Mouse (Mus musculus): Measurements from ENCODE around the gene Htra2. TPM values are rescaled to one million over a fixed set of nuclear protein-coding genes. Genes with fewer than 3 reads are reported as not detected.

The Htra2 gene
- polyA plus RNA-seq, 1 experiment: 30.9 TPM

DNA sequence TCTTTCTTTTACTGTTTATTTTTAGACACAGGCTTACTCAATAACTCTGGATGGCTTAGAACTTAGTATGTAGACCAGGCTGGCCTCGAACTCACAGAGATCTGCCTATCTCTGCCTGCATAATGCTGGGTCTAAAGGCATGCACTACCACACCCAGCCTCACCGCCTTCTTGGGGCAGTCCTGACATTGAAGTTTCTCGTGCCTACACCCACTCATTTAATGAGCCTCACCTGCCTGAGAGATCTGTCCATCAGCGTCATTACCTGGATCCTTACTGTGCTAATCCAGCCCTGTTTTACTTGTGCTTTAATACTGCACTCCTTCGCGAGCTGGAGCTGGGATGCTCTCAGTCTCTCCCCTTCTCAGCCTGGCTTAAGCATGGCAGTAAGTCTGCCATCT lies 43.3 kb downstream of the Htra2 start:
- H3K36me3 ChIP-seq (ENCODE audit: control insufficient read depth, insufficient read depth, low read length): no peaks in the 10 kb centered on the region
- no peaks in the 10 kb centered on the region for H3K4me1 ChIP-seq (ENCODE audit: control insufficient read depth, insufficient read depth, low read length)
- no peak overlapping the region for H3K4me3 ChIP-seq (ENCODE audit: control insufficient read depth, low read depth, low read length)
- no peak overlapping the region for H3K27ac ChIP-seq (ENCODE audit: control insufficient read depth, insufficient read depth, low read depth, low read length)
- H3K27me3 ChIP-seq (ENCODE audit: control insufficient read depth, insufficient read depth, low read length): no peaks in the 10 kb centered on the region
- no peak for TF ChIP-seq CTCF (IDR thresholded peaks at IDR 0.05; ENCODE audit: control insufficient read depth, insufficient read depth, insufficient replicate concordance, low read depth, low read length)

DNA sequence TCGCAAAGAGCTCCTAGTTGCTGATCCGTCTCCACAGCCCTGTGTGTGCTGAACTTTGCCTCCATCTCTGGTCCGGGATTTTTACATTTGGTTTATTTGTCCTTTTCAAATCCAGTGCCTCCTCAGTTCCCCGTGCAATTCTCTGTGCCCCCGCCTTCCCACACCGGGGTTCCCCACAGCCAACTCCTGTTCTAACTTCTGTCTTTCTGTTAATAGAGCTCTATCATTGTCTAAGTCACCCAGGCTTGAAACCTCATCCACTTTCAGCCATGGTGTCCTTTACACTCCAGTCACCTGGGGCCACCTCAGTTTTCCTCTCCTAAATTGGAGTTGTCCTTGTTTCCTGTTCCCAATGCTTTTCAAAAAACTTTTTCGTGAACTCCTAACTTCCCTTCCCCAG lies 43.8 kb downstream of the Htra2 start:
- Histone ChIP-seq H3K4me3 (ENCODE audit: control insufficient read depth, low read depth, low read length) (no peak overlapping the region), H3K27me3 (ENCODE audit: control insufficient read depth, insufficient read depth, low read length) (no peaks in the 10 kb centered on the region), H3K27ac (ENCODE audit: control insufficient read depth, insufficient read depth, low read depth, low read length) (no peak overlapping the region), H3K36me3 (ENCODE audit: control insufficient read depth, insufficient read depth, low read length) (no peaks in the 10 kb centered on the region), H3K4me1 (ENCODE audit: control insufficient read depth, insufficient read depth, low read length) (no peaks in the 10 kb centered on the region)
- TF ChIP-seq POLR2A (IDR thresholded peaks at IDR 0.05; ENCODE audit: control insufficient read depth, low read depth, low read length) (no peak), CTCF (IDR thresholded peaks at IDR 0.05; ENCODE audit: control insufficient read depth, insufficient read depth, insufficient replicate concordance, low read depth, low read length) (no peak)

DNA sequence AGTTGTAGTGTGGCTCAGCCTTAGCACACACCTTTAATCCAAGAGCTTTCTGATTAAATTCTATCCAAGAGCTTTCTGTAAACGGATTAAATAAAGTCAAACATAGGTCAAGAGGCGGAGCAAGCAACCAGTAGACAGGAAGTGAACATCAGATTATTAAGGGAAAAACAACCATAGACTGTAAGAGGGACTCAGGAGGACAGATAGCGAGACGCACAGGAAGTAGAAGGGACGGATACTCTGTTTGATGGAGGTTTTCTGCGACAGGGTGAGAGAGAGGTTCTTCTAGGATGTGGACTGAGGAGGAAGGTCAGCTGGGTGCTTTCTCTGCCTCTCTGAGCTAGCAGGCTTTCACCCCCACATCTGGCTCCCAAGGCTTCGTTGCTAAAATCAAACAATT lies 45.1 kb downstream of the Htra2 start:
- Histone ChIP-seq H3K36me3 (ENCODE audit: control insufficient read depth, insufficient read depth, low read length) (no peaks in the 10 kb centered on the region), H3K27ac (ENCODE audit: control insufficient read depth, insufficient read depth, low read depth, low read length) (no peak overlapping the region), H3K27me3 (ENCODE audit: control insufficient read depth, insufficient read depth, low read length) (no peaks in the 10 kb centered on the region), H3K4me3 (ENCODE audit: control insufficient read depth, low read depth, low read length) (no peak overlapping the region), H3K4me1 (ENCODE audit: control insufficient read depth, insufficient read depth, low read length) (no peaks in the 10 kb centered on the region)
- TF ChIP-seq CTCF (IDR thresholded peaks at IDR 0.05; ENCODE audit: control insufficient read depth, insufficient read depth, insufficient replicate concordance, low read depth, low read length) (no peak), POLR2A (IDR thresholded peaks at IDR 0.05; ENCODE audit: control insufficient read depth, low read depth, low read length) (no peak)

DNA sequence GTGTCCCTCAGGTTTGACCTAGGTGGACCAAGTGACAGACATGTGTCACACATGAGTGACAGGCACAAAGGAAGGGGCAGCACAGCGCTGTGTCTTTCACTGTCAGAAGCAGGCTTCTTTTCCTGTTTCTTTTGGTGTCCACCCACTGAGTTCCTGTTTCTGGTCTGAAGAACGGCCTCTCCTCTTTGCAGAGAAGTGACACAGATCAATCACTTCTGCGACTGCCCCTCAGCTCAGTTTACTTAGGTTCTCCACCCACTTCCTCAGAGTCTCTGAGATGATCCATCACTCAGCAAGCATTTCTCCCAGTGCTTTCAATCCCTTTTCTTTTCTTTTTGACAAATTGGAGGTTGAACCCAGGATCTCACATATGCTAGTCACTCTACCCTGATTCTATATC lies 46.4 kb downstream of the Htra2 start:
- no peaks in the 10 kb centered on the region for H3K27me3 ChIP-seq (ENCODE audit: control insufficient read depth, insufficient read depth, low read length)
- no peak for TF ChIP-seq CTCF (IDR thresholded peaks at IDR 0.05; ENCODE audit: control insufficient read depth, insufficient read depth, insufficient replicate concordance, low read depth, low read length)
- no peak for TF ChIP-seq POLR2A (IDR thresholded peaks at IDR 0.05; ENCODE audit: control insufficient read depth, low read depth, low read length)
- no peaks in the 10 kb centered on the region for H3K4me1 ChIP-seq (ENCODE audit: control insufficient read depth, insufficient read depth, low read length)
- H3K27ac ChIP-seq (ENCODE audit: control insufficient read depth, insufficient read depth, low read depth, low read length): no peak overlapping the region
- no peak overlapping the region for H3K4me3 ChIP-seq (ENCODE audit: control insufficient read depth, low read depth, low read length)
- no peaks in the 10 kb centered on the region for H3K36me3 ChIP-seq (ENCODE audit: control insufficient read depth, insufficient read depth, low read length)

DNA sequence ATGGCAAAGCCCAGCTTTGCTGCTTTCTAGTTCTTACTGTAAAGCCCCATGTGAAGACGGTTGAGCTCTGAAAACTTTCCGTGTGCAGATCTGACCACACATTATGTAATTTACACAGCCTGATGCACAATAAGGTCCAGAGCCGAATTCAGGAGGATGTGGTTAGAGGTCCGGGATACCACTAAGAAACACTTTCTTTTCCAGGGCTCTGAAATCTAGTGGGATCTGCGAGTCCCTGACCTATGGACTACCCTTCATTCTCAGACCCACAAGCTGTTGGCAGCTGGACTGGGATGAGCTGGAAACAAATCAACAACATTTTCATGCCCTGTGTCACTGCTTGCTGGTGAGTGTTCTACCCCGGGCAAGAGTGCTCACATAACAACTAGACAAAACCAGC lies 49.0 kb downstream of the Htra2 start:
- no peaks in the 10 kb centered on the region for H3K36me3 ChIP-seq (ENCODE audit: control insufficient read depth, insufficient read depth, low read length)
- H3K4me1 ChIP-seq (ENCODE audit: control insufficient read depth, insufficient read depth, low read length): no peaks in the 10 kb centered on the region
- no peaks in the 10 kb centered on the region for H3K27me3 ChIP-seq (ENCODE audit: control insufficient read depth, insufficient read depth, low read length)
- no peak overlapping the region for H3K27ac ChIP-seq (ENCODE audit: control insufficient read depth, insufficient read depth, low read depth, low read length)
- H3K4me3 ChIP-seq (ENCODE audit: control insufficient read depth, low read depth, low read length): no peak overlapping the region
- TF ChIP-seq CTCF (IDR thresholded peaks at IDR 0.05; ENCODE audit: control insufficient read depth, insufficient read depth, insufficient replicate concordance, low read depth, low read length) (no peak), POLR2A (IDR thresholded peaks at IDR 0.05; ENCODE audit: control insufficient read depth, low read depth, low read length) (no peak)

DNA sequence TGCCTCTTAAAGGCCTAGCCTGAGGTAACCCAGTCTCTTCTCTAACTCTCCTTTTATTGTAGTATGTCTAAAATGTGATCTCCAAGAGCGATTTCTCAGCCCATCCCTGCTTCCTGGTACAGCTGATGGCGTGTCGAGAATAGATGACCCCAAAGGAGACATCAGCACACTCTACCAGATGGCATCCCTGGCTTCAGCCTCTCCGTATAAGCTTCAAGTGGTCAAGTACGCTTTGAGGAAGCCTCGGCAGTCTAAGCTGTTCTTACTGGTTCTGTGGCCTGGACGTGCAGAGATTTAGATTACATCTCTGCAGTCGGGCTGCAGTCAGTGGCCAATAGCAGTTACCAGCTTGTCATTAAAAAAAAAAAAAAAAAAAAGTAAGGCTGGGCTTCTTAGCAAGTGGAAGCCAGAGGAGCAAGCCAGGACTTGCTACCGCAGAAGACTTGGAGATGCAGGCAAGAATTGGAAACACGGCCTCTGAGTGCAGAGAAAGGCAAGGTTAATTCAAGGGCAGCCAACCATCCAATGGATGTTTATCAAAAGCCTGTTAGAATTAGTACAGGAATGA lies 49.5 kb downstream of the Htra2 start:
- Histone ChIP-seq H3K27me3 (ENCODE audit: control insufficient read depth, insufficient read depth, low read length) (no peaks in the 10 kb centered on the region), H3K36me3 (ENCODE audit: control insufficient read depth, insufficient read depth, low read length) (no peaks in the 10 kb centered on the region), H3K4me1 (ENCODE audit: control insufficient read depth, insufficient read depth, low read length) (no peaks in the 10 kb centered on the region), H3K27ac (ENCODE audit: control insufficient read depth, insufficient read depth, low read depth, low read length) (no peak overlapping the region), H3K4me3 (ENCODE audit: control insufficient read depth, low read depth, low read length) (no peak overlapping the region)
- no peak for TF ChIP-seq POLR2A (IDR thresholded peaks at IDR 0.05; ENCODE audit: control insufficient read depth, low read depth, low read length)
- no peak for TF ChIP-seq CTCF (IDR thresholded peaks at IDR 0.05; ENCODE audit: control insufficient read depth, insufficient read depth, insufficient replicate concordance, low read depth, low read length)

DNA sequence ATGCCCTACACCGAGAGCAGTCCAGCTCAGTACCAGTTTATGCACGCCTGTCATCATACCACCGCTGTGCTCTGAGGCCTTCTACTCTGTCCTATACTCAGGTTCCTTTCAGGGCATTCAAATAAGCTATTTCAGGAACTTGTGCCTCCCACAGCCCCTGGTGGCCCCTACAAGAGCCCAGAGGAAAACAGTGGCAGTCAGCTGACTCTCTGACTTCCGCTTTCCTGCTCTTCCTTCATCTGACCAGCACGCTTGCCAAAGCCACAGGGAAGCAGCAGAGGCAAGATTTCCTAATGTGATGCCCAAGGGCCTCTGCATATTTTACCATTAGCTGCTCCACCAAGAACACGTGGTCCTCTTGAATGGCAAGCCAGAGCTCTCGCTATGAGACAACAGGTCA lies 50.2 kb downstream of the Htra2 start:
- TF ChIP-seq POLR2A (IDR thresholded peaks at IDR 0.05; ENCODE audit: control insufficient read depth, low read depth, low read length) (no peak), CTCF (IDR thresholded peaks at IDR 0.05; ENCODE audit: control insufficient read depth, insufficient read depth, insufficient replicate concordance, low read depth, low read length) (no peak)
- H3K27ac ChIP-seq (ENCODE audit: control insufficient read depth, insufficient read depth, low read depth, low read length): no peak overlapping the region
- H3K36me3 ChIP-seq (ENCODE audit: control insufficient read depth, insufficient read depth, low read length): no peaks in the 10 kb centered on the region

DNA sequence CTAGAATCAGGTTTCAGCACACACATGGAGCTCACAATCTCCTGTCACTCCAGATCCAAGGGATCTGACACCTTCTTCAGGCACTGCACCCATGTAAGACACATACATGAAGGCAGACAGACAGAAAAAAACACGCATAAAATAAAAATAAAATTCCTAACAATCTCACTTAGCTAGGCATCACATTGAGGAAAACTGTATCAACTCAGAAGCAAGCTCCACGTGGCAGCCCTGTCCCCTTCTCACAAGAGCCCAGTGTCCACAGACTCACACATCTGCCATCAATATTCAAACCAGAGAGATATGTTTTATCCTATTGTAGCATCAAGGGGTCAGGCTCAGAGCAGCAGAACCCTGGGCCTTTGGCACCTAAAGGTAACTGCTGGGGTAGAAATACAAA lies 50.8 kb downstream of the Htra2 start:
- Histone ChIP-seq H3K27ac (ENCODE audit: control insufficient read depth, insufficient read depth, low read depth, low read length) (no peak overlapping the region), H3K27me3 (ENCODE audit: control insufficient read depth, insufficient read depth, low read length) (no peaks in the 10 kb centered on the region), H3K4me3 (ENCODE audit: control insufficient read depth, low read depth, low read length) (no peak overlapping the region), H3K36me3 (ENCODE audit: control insufficient read depth, insufficient read depth, low read length) (no peaks in the 10 kb centered on the region), H3K4me1 (ENCODE audit: control insufficient read depth, insufficient read depth, low read length) (no peaks in the 10 kb centered on the region)
- TF ChIP-seq CTCF (IDR thresholded peaks at IDR 0.05; ENCODE audit: control insufficient read depth, insufficient read depth, insufficient replicate concordance, low read depth, low read length) (no peak), POLR2A (IDR thresholded peaks at IDR 0.05; ENCODE audit: control insufficient read depth, low read depth, low read length) (no peak)

More for the DNA sequence above, 50.2 kb downstream of the Htra2 start:
- no peaks in the 10 kb centered on the region for H3K27me3 ChIP-seq (ENCODE audit: control insufficient read depth, insufficient read depth, low read length)
- H3K4me1 ChIP-seq (ENCODE audit: control insufficient read depth, insufficient read depth, low read length): no peaks in the 10 kb centered on the region
- H3K4me3 ChIP-seq (ENCODE audit: control insufficient read depth, low read depth, low read length): no peak overlapping the region
